Mouse (Mus musculus) lung, embryonic 14.5 days (tissue): ENCODE results near the gene Lrrc30. TPM values are rescaled to one million over a fixed set of nuclear protein-coding genes. Genes with fewer than 3 reads are reported as not detected.
A peak's percentile ranks its signal among the peaks of the same experiment; 100 is the strongest.

Experiments
- ATAC-seq: fragments of 200-750 bp; cut with Nextera tagmentation; 2 replicates; pipeline ENCODE4 v1.8.0; 2017; ENCODE audit warnings: mild to moderate bottlenecking, moderate TSS enrichment, moderate library complexity; ENCODE audit not compliant: insufficient read depth
- DNase-seq: peaks from one replicate; pipeline ENCODE4 v3.0.0-alpha.2; 2015
- H3K27ac ChIP-seq: fragments of 300-500 bp; sonication (generic); 2 replicates; pipeline ENCODE4 v1.5.1; 2014; ENCODE audit warnings: low read depth, mild to moderate bottlenecking, moderate library complexity
- H3K27me3 ChIP-seq: fragments of 300-500 bp; sonication (generic); 2 replicates; pipeline ENCODE4 v1.6.1; 2014; ENCODE audit warnings: low read length, control low read depth; ENCODE audit not compliant: insufficient read depth
- H3K36me3 ChIP-seq: fragments of 300-500 bp; sonication (generic); 2 replicates; pipeline ENCODE4 v1.6.1; 2014; ENCODE audit warnings: control low read depth; ENCODE audit not compliant: insufficient read depth
- H3K4me1 ChIP-seq: fragments of 300-500 bp; sonication (generic); 2 replicates; pipeline ENCODE4 v1.6.1; 2014; ENCODE audit warnings: antibody characterized with exemption, control low read depth; ENCODE audit not compliant: insufficient read depth
- H3K4me2 ChIP-seq: fragments of 300-500 bp; sonication (generic); 2 replicates; pipeline ENCODE4 v1.6.1; 2014; ENCODE audit warnings: mild to moderate bottlenecking
- H3K4me3 ChIP-seq: fragments of 300-500 bp; sonication (generic); 2 replicates; pipeline ENCODE4 v1.5.1; 2014; ENCODE audit warnings: low read depth, low read length
- H3K9ac ChIP-seq: fragments of 300-500 bp; sonication (generic); 2 replicates; pipeline ENCODE4 v1.6.1; 2014
- H3K9me3 ChIP-seq: fragments of 300-500 bp; sonication (generic); 2 replicates; pipeline ENCODE4 v1.6.1; 2016; ENCODE audit warnings: low read depth, low read length, control low read depth
- CTCF ChIP-seq: IDR thresholded peaks from 2 replicates; pipeline ENCODE4 v1.5.1; 2016; ENCODE audit warnings: antibody characterized with exemption, low read depth
- WGBS: fragments of 180-500 bp; shearing (Covaris S2); extraction: QIAGEN DNeasy Blood & Tissue Kit; methylation state at CpG from one replicate; pipeline ENCODE4 v1.1.7; 2014; 5-methylcytosine and 5-hydroxymethylcytosine counted together
- polyA plus RNA-seq: library from polyadenylated mRNA; unstranded; fragments of >200 nt; fragmentation: Nextera tagmentation; extraction: Ambion mirVana; gene quantifications from 2 replicates; pipeline ENCODE4 v1.2.1, GENCODE M21; 2014

Gene Lrrc30
- polyA plus RNA-seq, 1 experiment from 2014 or later = not detected

GRCm38 (mm10) chr17:67584937-67585579 is 47.5 kb downstream of the Lrrc30 start:
- Histone ChIP-seq H3K9me3 (no peaks in the 10 kb centered on the region), H3K27ac (no peak overlapping the region), H3K9ac (no peak overlapping the region), H3K4me1 (no peaks in the 10 kb centered on the region), H3K4me3 (no peak overlapping the region), H3K27me3 (no peaks in the 10 kb centered on the region), H3K36me3 (no peaks in the 10 kb centered on the region), H3K4me2 (no peak overlapping the region)
- peak; percentile 85 for TF ChIP-seq CTCF
- DNase-seq = peak; percentile 95
- ATAC-seq = peak; percentile 80
- WGBS = 18% methylated on average over 6 of the region's 6 CpGs

- Histone ChIP-seq H3K27ac (no peak overlapping the region), H3K4me3 (no peak overlapping the region), H3K4me2 (no peak overlapping the region), H3K36me3 (no peaks in the 10 kb centered on the region), H3K9ac (no peak overlapping the region), H3K9me3 (no peaks in the 10 kb centered on the region), H3K27me3 (no peaks in the 10 kb centered on the region), H3K4me1 (no peaks in the 10 kb centered on the region)
- WGBS = 63% methylated on average over 7 of the region's 7 CpGs
- ATAC-seq (no peak), DNase-seq (no peak)
- TF ChIP-seq CTCF = no peak
Observed at GRCm38 (mm10) chr17:67584533-67584932, 48.0 kb downstream of the Lrrc30 start.

GRCm38 (mm10) chr17:67583422-67583821 is 49.1 kb downstream of the Lrrc30 start:
- DNase-seq (no peak), ATAC-seq (no peak)
- Histone ChIP-seq H3K9me3 (no peaks in the 10 kb centered on the region), H3K36me3 (no peaks in the 10 kb centered on the region), H3K27ac (no peak overlapping the region), H3K27me3 (no peaks in the 10 kb centered on the region), H3K9ac (no peak overlapping the region), H3K4me1 (no peaks in the 10 kb centered on the region), H3K4me3 (no peak overlapping the region), H3K4me2 (no peak overlapping the region)
- 51% methylated on average over 7 of the region's 7 CpGs for WGBS
- no peak for TF ChIP-seq CTCF

- DNase-seq (no peak), ATAC-seq (no peak)
- Histone ChIP-seq H3K36me3 (no peaks in the 10 kb centered on the region), H3K9me3 (no peaks in the 10 kb centered on the region), H3K4me1 (no peaks in the 10 kb centered on the region), H3K9ac (no peak overlapping the region), H3K27me3 (no peaks in the 10 kb centered on the region), H3K27ac (no peak overlapping the region), H3K4me2 (no peak overlapping the region), H3K4me3 (no peak overlapping the region)
- TF ChIP-seq CTCF = no peak
- WGBS = 74% methylated on average over 4 of the region's 4 CpGs
Observed at GRCm38 (mm10) chr17:67582681-67583356, 49.7 kb downstream of the Lrrc30 start.

- ATAC-seq = no peak
- TF ChIP-seq CTCF = peak; percentile 35
- Histone ChIP-seq H3K4me3 (no peak overlapping the region), H3K4me2 (no peak overlapping the region), H3K27me3 (no peaks in the 10 kb centered on the region), H3K4me1 (no peaks in the 10 kb centered on the region), H3K9me3 (no peaks in the 10 kb centered on the region), H3K36me3 (no peaks in the 10 kb centered on the region), H3K27ac (no peak overlapping the region), H3K9ac (no peak overlapping the region)
- no peak for DNase-seq
- WGBS = 72% methylated on average over 5 of the region's 5 CpGs
Observed at GRCm38 (mm10) chr17:67581839-67582238, 50.7 kb downstream of the Lrrc30 start.

Other genes with a start within 250 kb of the Lrrc30 start
- 6.5 and 10.1 TPM in 2 replicates for gene Lama1, start 64.5 kb upstream of the Lrrc30 start, polyA plus RNA-seq